Mouse (Mus musculus): ENCODE data around the gene Sparcl1. TPM values are rescaled to one million over a fixed set of nuclear protein-coding genes. Genes with fewer than 3 reads are reported as not detected.

Gene Sparcl1
- polyA plus RNA-seq, 1 experiment from 2014 or later, result 21.8 TPM

DNA sequence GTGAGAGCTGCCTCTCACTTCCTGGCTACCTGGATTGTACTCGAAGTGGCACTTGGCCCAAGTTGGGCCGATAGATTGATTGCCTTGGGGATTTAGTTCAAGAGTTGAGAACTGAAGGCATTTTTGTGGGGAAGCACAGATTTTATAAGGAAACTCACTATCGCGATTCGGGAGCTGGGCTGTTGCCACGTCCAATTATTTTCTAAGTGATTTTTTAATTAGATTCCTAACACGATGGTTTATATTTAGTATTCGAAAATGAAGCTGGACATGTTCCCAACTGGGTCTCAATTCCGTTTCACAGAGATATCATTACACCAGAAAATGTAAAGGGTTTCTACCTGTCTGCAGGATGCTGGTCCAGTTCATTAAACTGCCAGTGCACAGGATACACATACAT, 28.2 kb downstream of the Sparcl1 start:
- H3K4me2 ChIP-seq (ENCODE audit: low read depth, severe bottlenecking), result no peak overlapping the region
- WGBS, result 91% methylated on average over 9 of the region's 9 CpGs
- H3K9me3 ChIP-seq (ENCODE audit: control insufficient read depth, low read length), result no peaks in the 10 kb centered on the region
- no peaks in the 10 kb centered on the region for H3K4me1 ChIP-seq (ENCODE audit: control insufficient read depth, insufficient read depth, low read length)
- H3K27ac ChIP-seq (replicated peaks; ENCODE audit: low read depth, low read length), result no peak overlapping the region
- ATAC-seq (ENCODE audit: insufficient number of reproducible peaks, low FRiP score, low TSS enrichment, low read depth) (no peak), DNase-seq (ENCODE audit: low spot score) (no peak)
- H3K4me3 ChIP-seq (ENCODE audit: low read depth, low read length), result no peak overlapping the region
- no peaks in the 10 kb centered on the region for H3K36me3 ChIP-seq (ENCODE audit: control insufficient read depth, insufficient read depth, low read length)
- no peak overlapping the region for H3K9ac ChIP-seq (ENCODE audit: low read length)
- no peaks in the 10 kb centered on the region for H3K27me3 ChIP-seq (ENCODE audit: control insufficient read depth, insufficient read depth, low read length)

DNA sequence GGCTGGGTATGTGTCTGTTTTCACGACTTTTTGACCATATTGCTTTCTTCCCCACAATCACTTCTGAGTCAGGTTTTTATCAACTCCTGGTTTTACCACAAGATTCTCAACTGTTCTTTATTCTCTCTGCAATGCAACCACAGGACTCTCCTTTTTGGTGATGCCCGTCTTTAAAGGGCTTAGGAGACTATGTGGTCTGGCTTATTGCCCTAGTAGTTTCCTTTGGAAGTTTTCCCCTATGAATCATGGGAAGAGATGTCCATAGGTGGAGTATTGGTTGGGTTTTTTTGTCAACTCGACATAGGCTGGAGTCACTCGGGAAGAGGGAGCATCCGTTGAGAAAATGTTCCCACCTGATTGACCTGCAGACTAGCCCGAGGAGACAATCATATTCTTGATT, 32.8 kb downstream of the Sparcl1 start:
- Histone ChIP-seq H3K27ac (replicated peaks; ENCODE audit: low read depth, low read length) (no peak overlapping the region), H3K4me3 (ENCODE audit: low read depth, low read length) (no peak overlapping the region), H3K4me1 (ENCODE audit: control insufficient read depth, insufficient read depth, low read length) (peaks cover 5% of the 10 kb centered on the region; the same call in 1 of the 2 replicates), H3K27me3 (ENCODE audit: control insufficient read depth, insufficient read depth, low read length) (no peaks in the 10 kb centered on the region), H3K36me3 (ENCODE audit: control insufficient read depth, insufficient read depth, low read length) (no peaks in the 10 kb centered on the region), H3K9ac (ENCODE audit: low read length) (no peak overlapping the region), H3K4me2 (ENCODE audit: low read depth, severe bottlenecking) (no peak overlapping the region), H3K9me3 (ENCODE audit: control insufficient read depth, low read length) (no peaks in the 10 kb centered on the region)
- DNase-seq (ENCODE audit: low spot score), result no peak
- 91% methylated on average over 6 of the region's 6 CpGs for WGBS
- ATAC-seq (ENCODE audit: insufficient number of reproducible peaks, low FRiP score, low TSS enrichment, low read depth), result no peak

DNA sequence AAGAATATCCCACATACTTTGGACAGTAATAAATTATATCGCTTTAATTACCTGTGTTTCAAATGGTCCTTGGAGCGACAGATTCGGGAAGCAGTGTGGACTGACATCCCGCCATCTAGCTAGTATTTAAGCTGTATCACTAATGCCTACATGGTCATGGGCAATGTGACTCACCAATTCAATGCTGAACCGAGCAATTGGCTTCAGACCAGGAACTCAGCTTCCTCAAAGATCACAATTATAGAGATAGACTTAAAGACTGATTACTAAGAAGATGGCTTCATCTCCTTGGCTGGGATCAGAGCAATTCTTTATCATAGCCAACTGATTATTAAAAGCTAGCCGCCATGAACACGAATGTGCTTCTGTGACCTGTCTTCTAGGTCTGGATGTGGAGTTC, 36.0 kb downstream of the Sparcl1 start, which contains the start of gene Gm17660:
Gene Gm17660 (minus strand): TSS at position 101 of the 400 bp plus-strand sequence.
- no peak within 1 kb of the TSS for H3K4me2 ChIP-seq (ENCODE audit: low read depth, severe bottlenecking)
- H3K36me3 ChIP-seq (ENCODE audit: control insufficient read depth, insufficient read depth, low read length), result no peaks in the 10 kb centered on the region
- H3K27me3 ChIP-seq (ENCODE audit: control insufficient read depth, insufficient read depth, low read length), result no peaks in the 10 kb centered on the region
- no peak within 1 kb of the TSS for H3K4me3 ChIP-seq (ENCODE audit: low read depth, low read length)
- DNase-seq (ENCODE audit: low spot score), result no peak
- no peaks in the 10 kb centered on the region for H3K9me3 ChIP-seq (ENCODE audit: control insufficient read depth, low read length)
- peaks cover 5% of the 10 kb centered on the region; the same call in 1 of the 2 replicates for H3K4me1 ChIP-seq (ENCODE audit: control insufficient read depth, insufficient read depth, low read length)
- WGBS, result 94% methylated on average over 7 of the region's 7 CpGs
- no peak within 1 kb of the TSS for H3K9ac ChIP-seq (ENCODE audit: low read length)
- H3K27ac ChIP-seq (replicated peaks; ENCODE audit: low read depth, low read length), result no peak within 1 kb of the TSS
- ATAC-seq (ENCODE audit: insufficient number of reproducible peaks, low FRiP score, low TSS enrichment, low read depth), result no peak

DNA sequence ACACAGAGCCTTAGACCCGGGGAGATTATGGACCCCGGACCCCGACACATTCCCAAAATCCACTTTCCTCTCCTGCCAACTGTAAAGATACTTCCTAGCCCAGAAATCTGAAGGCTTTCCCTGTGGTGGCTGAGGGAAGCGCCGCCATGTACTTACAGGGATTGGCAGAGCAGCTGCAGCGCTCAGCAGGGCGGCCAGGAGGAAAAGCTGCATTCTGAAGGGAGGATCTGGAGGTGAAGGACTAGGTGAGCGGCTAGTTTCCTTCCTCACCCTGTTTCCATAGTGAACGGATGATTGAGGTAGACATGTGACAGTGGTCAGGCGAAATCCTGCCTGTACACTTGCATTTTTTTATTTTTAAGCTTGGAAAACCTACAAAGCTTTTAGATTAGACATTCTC, 37.2 kb downstream of the Sparcl1 start:
- Histone ChIP-seq H3K4me3 (ENCODE audit: low read depth, low read length) (no peak overlapping the region), H3K27me3 (ENCODE audit: control insufficient read depth, insufficient read depth, low read length) (no peaks in the 10 kb centered on the region), H3K4me1 (ENCODE audit: control insufficient read depth, insufficient read depth, low read length) (peaks cover 5% of the 10 kb centered on the region; the same call in 1 of the 2 replicates), H3K27ac (replicated peaks; ENCODE audit: low read depth, low read length) (no peak overlapping the region), H3K9me3 (ENCODE audit: control insufficient read depth, low read length) (no peaks in the 10 kb centered on the region), H3K9ac (ENCODE audit: low read length) (no peak overlapping the region), H3K36me3 (ENCODE audit: control insufficient read depth, insufficient read depth, low read length) (no peaks in the 10 kb centered on the region), H3K4me2 (ENCODE audit: low read depth, severe bottlenecking) (no peak overlapping the region)
- ATAC-seq (ENCODE audit: insufficient number of reproducible peaks, low FRiP score, low TSS enrichment, low read depth) (no peak), DNase-seq (ENCODE audit: low spot score) (peak; percentile 30)
- WGBS, result 22% methylated on average over 10 of the region's 10 CpGs

DNA sequence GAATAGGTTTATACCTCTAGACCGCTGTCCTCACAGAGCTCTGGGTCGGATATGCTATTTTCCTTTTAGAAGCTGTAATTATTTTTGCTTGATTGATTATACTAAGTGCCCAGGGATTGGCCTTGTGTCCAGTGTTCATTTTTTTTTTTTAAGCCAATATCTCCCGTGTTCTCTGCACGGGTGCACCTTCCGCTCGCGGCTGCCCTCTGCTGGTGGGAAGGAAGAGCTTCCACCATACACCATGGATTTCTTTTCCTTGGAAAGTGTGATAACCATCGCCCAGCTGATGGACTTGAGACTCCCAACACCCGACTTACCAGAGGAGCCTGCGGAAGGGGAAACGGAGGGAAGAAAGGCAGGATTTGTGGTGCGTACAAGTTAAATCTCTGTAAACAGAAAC, 39.1 kb downstream of the Sparcl1 start:
- Histone ChIP-seq H3K4me2 (ENCODE audit: low read depth, severe bottlenecking) (no peak overlapping the region), H3K27ac (replicated peaks; ENCODE audit: low read depth, low read length) (no peak overlapping the region), H3K27me3 (ENCODE audit: control insufficient read depth, insufficient read depth, low read length) (no peaks in the 10 kb centered on the region), H3K4me1 (ENCODE audit: control insufficient read depth, insufficient read depth, low read length) (peaks cover 5% of the 10 kb centered on the region; the same call in 1 of the 2 replicates), H3K36me3 (ENCODE audit: control insufficient read depth, insufficient read depth, low read length) (no peaks in the 10 kb centered on the region), H3K9ac (ENCODE audit: low read length) (no peak overlapping the region), H3K4me3 (ENCODE audit: low read depth, low read length) (no peak overlapping the region), H3K9me3 (ENCODE audit: control insufficient read depth, low read length) (no peaks in the 10 kb centered on the region)
- WGBS, result 37% methylated on average over 12 of the region's 12 CpGs
- peak; percentile 82 for DNase-seq (ENCODE audit: low spot score)
- ATAC-seq (ENCODE audit: insufficient number of reproducible peaks, low FRiP score, low TSS enrichment, low read depth), result no peak

DNA sequence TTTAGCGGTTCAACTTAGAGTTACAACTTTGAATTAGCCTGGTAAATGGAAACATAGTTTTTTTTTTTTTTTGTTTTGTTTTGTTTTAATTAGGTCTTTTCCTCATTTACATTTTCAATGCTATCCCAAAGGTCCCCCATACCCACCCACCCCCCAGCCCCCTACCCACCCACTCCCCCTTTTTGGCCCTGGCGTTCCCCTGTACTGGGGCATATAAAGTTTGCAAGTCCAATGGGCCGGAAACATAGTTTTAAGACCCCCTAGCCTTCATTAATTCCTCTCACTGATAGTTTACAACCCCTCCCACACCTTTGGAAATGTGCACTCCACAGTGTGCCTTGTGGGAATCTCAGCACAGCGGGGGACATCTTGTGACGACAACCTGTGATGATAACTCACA, 39.9 kb downstream of the Sparcl1 start:
- Histone ChIP-seq H3K27me3 (ENCODE audit: control insufficient read depth, insufficient read depth, low read length) (no peaks in the 10 kb centered on the region), H3K9me3 (ENCODE audit: control insufficient read depth, low read length) (no peaks in the 10 kb centered on the region), H3K4me1 (ENCODE audit: control insufficient read depth, insufficient read depth, low read length) (peaks cover 5% of the 10 kb centered on the region; the same call in 1 of the 2 replicates), H3K9ac (ENCODE audit: low read length) (no peak overlapping the region), H3K27ac (replicated peaks; ENCODE audit: low read depth, low read length) (no peak overlapping the region), H3K36me3 (ENCODE audit: control insufficient read depth, insufficient read depth, low read length) (no peaks in the 10 kb centered on the region), H3K4me2 (ENCODE audit: low read depth, severe bottlenecking) (no peak overlapping the region), H3K4me3 (ENCODE audit: low read depth, low read length) (no peak overlapping the region)
- DNase-seq (ENCODE audit: low spot score) (no peak), ATAC-seq (ENCODE audit: insufficient number of reproducible peaks, low FRiP score, low TSS enrichment, low read depth) (peak; percentile 96)
- WGBS, result 82% methylated on average over 5 of the region's 5 CpGs

DNA sequence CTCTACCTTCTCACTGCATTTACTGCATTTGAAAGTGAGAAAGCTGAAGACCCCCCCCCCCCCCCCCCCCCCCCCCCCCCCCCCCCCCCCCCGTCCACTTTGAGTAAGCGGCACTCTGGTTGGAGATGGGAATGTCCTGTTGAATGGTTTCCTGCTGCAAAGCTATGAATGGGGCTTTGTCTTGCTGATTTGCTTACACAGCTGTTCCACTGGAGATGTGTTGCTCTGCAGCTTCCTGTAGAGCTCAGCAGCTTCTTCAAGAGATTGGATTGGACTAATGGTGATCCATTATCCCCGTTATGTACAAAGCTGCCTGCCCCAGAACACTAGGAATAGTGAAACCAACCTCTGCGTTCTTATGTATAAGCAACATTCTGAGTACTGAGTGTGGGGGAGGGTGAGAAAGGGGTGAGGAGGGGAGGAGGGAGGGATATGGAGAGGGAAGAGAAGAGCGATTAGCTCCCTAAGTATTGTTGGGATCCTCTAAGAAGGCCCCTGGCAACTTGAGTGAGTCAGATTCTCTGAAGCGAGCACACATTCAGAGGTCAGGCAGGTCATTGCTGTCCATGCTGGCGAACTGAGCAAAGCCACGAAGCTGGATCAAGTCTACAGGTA, 41.2 kb downstream of the Sparcl1 start:
- 52% methylated on average over 6 of the region's 8 CpGs for WGBS
- H3K4me2 ChIP-seq (ENCODE audit: low read depth, severe bottlenecking), result no peak overlapping the region
- H3K27ac ChIP-seq (replicated peaks; ENCODE audit: low read depth, low read length), result no peak overlapping the region; the same call in 1 of the 2 replicates
- H3K36me3 ChIP-seq (ENCODE audit: control insufficient read depth, insufficient read depth, low read length), result no peaks in the 10 kb centered on the region
- H3K27me3 ChIP-seq (ENCODE audit: control insufficient read depth, insufficient read depth, low read length), result no peaks in the 10 kb centered on the region
- peak; percentile 97 for ATAC-seq (ENCODE audit: insufficient number of reproducible peaks, low FRiP score, low TSS enrichment, low read depth)
- peaks cover 5% of the 10 kb centered on the region; the same call in 1 of the 2 replicates for H3K4me1 ChIP-seq (ENCODE audit: control insufficient read depth, insufficient read depth, low read length)
- peak; percentile 28 for DNase-seq (ENCODE audit: low spot score)
- no peak overlapping the region for H3K9ac ChIP-seq (ENCODE audit: low read length)
- no peaks in the 10 kb centered on the region for H3K9me3 ChIP-seq (ENCODE audit: control insufficient read depth, low read length)
- no peak overlapping the region for H3K4me3 ChIP-seq (ENCODE audit: low read depth, low read length)

DNA sequence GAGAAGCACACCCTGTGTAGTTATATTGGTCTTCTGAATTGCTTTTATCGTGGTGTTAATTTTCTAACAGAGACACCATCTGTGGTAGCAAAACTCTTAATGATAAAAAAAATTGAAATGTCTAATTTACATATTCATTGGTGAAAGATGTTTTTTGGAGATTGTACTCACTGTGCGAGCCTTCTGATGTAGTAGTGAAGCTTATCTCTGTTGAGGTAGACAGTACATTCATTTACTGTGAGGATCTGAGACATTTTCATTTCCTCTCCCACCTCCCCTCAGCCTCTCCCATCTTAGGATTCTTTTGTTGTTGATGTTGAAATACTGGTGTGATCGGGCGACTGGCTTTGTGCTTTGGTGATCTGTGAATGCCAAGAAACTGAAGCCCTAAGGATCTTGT, 42.5 kb downstream of the Sparcl1 start:
- no peaks in the 10 kb centered on the region for H3K27me3 ChIP-seq (ENCODE audit: control insufficient read depth, insufficient read depth, low read length)
- H3K4me2 ChIP-seq (ENCODE audit: low read depth, severe bottlenecking), result no peak overlapping the region
- DNase-seq (ENCODE audit: low spot score) (no peak), ATAC-seq (ENCODE audit: insufficient number of reproducible peaks, low FRiP score, low TSS enrichment, low read depth) (no peak)
- H3K4me3 ChIP-seq (ENCODE audit: low read depth, low read length), result no peak overlapping the region
- no peak overlapping the region for H3K27ac ChIP-seq (replicated peaks; ENCODE audit: low read depth, low read length)
- WGBS, result 89% methylated on average over 4 of the region's 4 CpGs
- H3K36me3 ChIP-seq (ENCODE audit: control insufficient read depth, insufficient read depth, low read length), result no peaks in the 10 kb centered on the region
- no peaks in the 10 kb centered on the region for H3K4me1 ChIP-seq (ENCODE audit: control insufficient read depth, insufficient read depth, low read length)
- no peaks in the 10 kb centered on the region for H3K9me3 ChIP-seq (ENCODE audit: control insufficient read depth, low read length)
- H3K9ac ChIP-seq (ENCODE audit: low read length), result no peak overlapping the region

DNA sequence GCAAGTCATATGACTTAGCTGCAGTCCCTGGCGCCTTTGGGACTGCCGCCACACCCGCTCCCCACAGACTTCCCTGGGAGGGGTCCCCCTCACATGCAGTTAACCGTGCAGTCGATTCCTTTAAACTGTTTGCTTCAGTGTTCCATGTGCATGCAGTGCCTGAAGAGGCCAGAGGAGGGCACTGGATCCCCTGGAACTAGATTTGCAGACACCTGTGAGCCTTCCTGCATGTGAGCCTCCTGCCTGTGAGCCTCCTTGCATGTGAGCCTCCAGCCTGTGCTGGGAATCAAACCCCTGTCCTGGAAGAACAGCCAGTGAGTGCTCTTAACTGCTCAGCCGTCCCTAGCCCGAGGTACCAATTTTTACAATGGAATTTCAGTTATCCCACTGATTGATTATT, 44.8 kb downstream of the Sparcl1 start:
- no peak for ATAC-seq (ENCODE audit: insufficient number of reproducible peaks, low FRiP score, low TSS enrichment, low read depth)
- peaks cover 2% of the 10 kb centered on the region; the same call in 1 of the 2 replicates for H3K36me3 ChIP-seq (ENCODE audit: control insufficient read depth, insufficient read depth, low read length)
- H3K9ac ChIP-seq (ENCODE audit: low read length), result no peak overlapping the region
- no peaks in the 10 kb centered on the region for H3K27me3 ChIP-seq (ENCODE audit: control insufficient read depth, insufficient read depth, low read length)
- peak; percentile 68 for DNase-seq (ENCODE audit: low spot score)
- H3K4me3 ChIP-seq (ENCODE audit: low read depth, low read length), result no peak overlapping the region
- no peak overlapping the region for H3K4me2 ChIP-seq (ENCODE audit: low read depth, severe bottlenecking)
- H3K27ac ChIP-seq (replicated peaks; ENCODE audit: low read depth, low read length), result no peak overlapping the region
- WGBS, result 92% methylated on average over 7 of the region's 7 CpGs
- no peaks in the 10 kb centered on the region for H3K9me3 ChIP-seq (ENCODE audit: control insufficient read depth, low read length)
- H3K4me1 ChIP-seq (ENCODE audit: control insufficient read depth, insufficient read depth, low read length), result no peaks in the 10 kb centered on the region

Measured in limb, embryonic 11.5 days (tissue).